Mouse (Mus musculus) lung, postnatal 0 days (tissue): ENCODE data around the gene Vipr1. TPM values are rescaled to one million over a fixed set of nuclear protein-coding genes. Genes with fewer than 3 reads are reported as not detected.
"Not testable (repeated sequence)": the region's sequence is repeated elsewhere in the genome, so short reads cannot be mapped to it uniquely, and the experiment has no call there.

Source experiments
- ATAC-seq: fragments of 200-750 bp; cut with Nextera tagmentation; 2 replicates; pipeline ENCODE4 v1.8.0; 2017; ENCODE audit warnings: moderate library complexity
- DNase-seq: peaks from one replicate; pipeline ENCODE4 v3.0.0-alpha.2; 2016; ENCODE audit warnings: low spot score
- H3K27ac ChIP-seq: fragments of 300-500 bp; sonication (generic); 2 replicates; pipeline ENCODE4 v1.5.1; 2014; ENCODE audit warnings: antibody characterized with exemption, mild to moderate bottlenecking, low read length, mixed read lengths
- H3K27me3 ChIP-seq: fragments of 300-500 bp; sonication (generic); replicated peaks from 2 replicates; pipeline ENCODE4 v1.6.1; 2014; ENCODE audit warnings: low read length, mixed read lengths; ENCODE audit not compliant: insufficient read depth
- H3K36me3 ChIP-seq: fragments of 300-500 bp; sonication (generic); 2 replicates; pipeline ENCODE4 v1.6.1; 2014; ENCODE audit warnings: low read length, mixed read lengths; ENCODE audit not compliant: insufficient read depth
- H3K4me1 ChIP-seq: fragments of 300-500 bp; sonication (generic); 2 replicates; pipeline ENCODE4 v1.6.1; 2014; ENCODE audit warnings: antibody characterized with exemption, low read depth, low read length, mixed read lengths; ENCODE audit not compliant: insufficient read depth
- H3K4me2 ChIP-seq: fragments of 300-500 bp; sonication (generic); replicated peaks from 2 replicates; pipeline ENCODE4 v1.6.1; 2014; ENCODE audit warnings: low read depth, mild to moderate bottlenecking, low read length, moderate library complexity, mixed read lengths
- H3K4me3 ChIP-seq: fragments of 300-500 bp; sonication (generic); 2 replicates; pipeline ENCODE4 v1.5.1; 2014; ENCODE audit warnings: low read depth, low read length
- H3K9ac ChIP-seq: fragments of 300-500 bp; sonication (generic); replicated peaks from 2 replicates; pipeline ENCODE4 v1.6.1; 2014; ENCODE audit warnings: low read depth, mild to moderate bottlenecking
- H3K9me3 ChIP-seq: fragments of 300-500 bp; sonication (generic); 2 replicates; pipeline ENCODE4 v1.6.1; 2016; ENCODE audit warnings: low read length, mixed read lengths
- CTCF ChIP-seq: IDR thresholded peaks from 2 replicates; pipeline ENCODE4 v1.5.1; 2016; ENCODE audit warnings: antibody characterized with exemption, mild to moderate bottlenecking
- EP300 ChIP-seq: IDR thresholded peaks from 2 replicates; pipeline ENCODE4 v1.6.1; 2016; ENCODE audit warnings: antibody characterized with exemption, mild to moderate bottlenecking, control low read depth
- WGBS: fragments of 180-500 bp; shearing (Covaris S2); extraction: QIAGEN DNeasy Blood & Tissue Kit; methylation state at CpG from one replicate; pipeline ENCODE4 v1.1.7; 2014; 5-methylcytosine and 5-hydroxymethylcytosine counted together
- polyA plus RNA-seq: library from polyadenylated mRNA; unstranded; fragments of >200 nt; fragmentation: Nextera tagmentation; extraction: Ambion mirVana; gene quantifications from 2 replicates; pipeline ENCODE4 v1.2.1, GENCODE M21; 2015

The Vipr1 gene
- polyA plus RNA-seq = 0.20 and 0.29 TPM in 2 replicates

- H3K4me3 ChIP-seq = peak within 1 kb of the TSS; percentile 41
- whole genome bisulfite sequencing = under 1% methylated on average over 47 of the region's 79 CpGs
- no peaks in the 10 kb centered on the region for H3K9me3 ChIP-seq
- TF ChIP-seq EP300 (no peak), CTCF (no peak)
- DNase-seq (peak; percentile 77), ATAC-seq (peak; percentile 92)
- H3K4me1 ChIP-seq = peaks cover 10% of the 10 kb centered on the region; the same call in 1 of the 2 replicates
- peak within 1 kb of the TSS; percentile 78 for H3K4me2 ChIP-seq
- H3K27me3 ChIP-seq = peaks cover 27% of the 10 kb centered on the region
- H3K36me3 ChIP-seq = no peaks in the 10 kb centered on the region
- no peak within 1 kb of the TSS for H3K27ac ChIP-seq
- H3K9ac ChIP-seq = no peak within 1 kb of the TSS; the same call in 1 of the 2 replicates
Observed at GRCm38 (mm10) chr9:121642401-121643181, at the start of gene Vipr1. Gene Vipr1 (plus strand): TSS chr9:121642716.

GRCm38 (mm10) chr9:121592948-121593550 is 49.5 kb upstream of the Vipr1 start:
- TF ChIP-seq EP300 (no peak), CTCF (no peak)
- DNase-seq (no peak), ATAC-seq (no peak)
- Histone ChIP-seq H3K27me3 (no peaks in the 10 kb centered on the region), H3K9ac (no peak overlapping the region), H3K4me1 (no peaks in the 10 kb centered on the region), H3K4me2 (no peak overlapping the region), H3K4me3 (no peak overlapping the region), H3K27ac (no peak overlapping the region), H3K9me3 (no peaks in the 10 kb centered on the region), H3K36me3 (no peaks in the 10 kb centered on the region)
- 70% methylated on average over 13 of the region's 13 CpGs for WGBS

GRCm38 (mm10) chr9:121593768-121594167 is 48.7 kb upstream of the Vipr1 start:
- H3K27me3 ChIP-seq, H3K4me3 ChIP-seq, ATAC-seq, DNase-seq, H3K4me1 ChIP-seq, H3K4me2 ChIP-seq, H3K36me3 ChIP-seq, H3K9ac ChIP-seq, H3K27ac ChIP-seq, H3K9me3 ChIP-seq: not testable (repeated sequence)
- 81% methylated on average over 3 of the region's 3 CpGs for WGBS

GRCm38 (mm10) chr9:121594771-121595170 is 47.7 kb upstream of the Vipr1 start:
- no peaks in the 10 kb centered on the region for H3K27me3 ChIP-seq
- 64% methylated on average over 4 of the region's 4 CpGs for WGBS
- no peak for ATAC-seq
- DNase-seq = no peak
- no peaks in the 10 kb centered on the region for H3K9me3 ChIP-seq
- H3K4me3 ChIP-seq = no peak overlapping the region
- TF ChIP-seq CTCF (no peak), EP300 (no peak)
- H3K4me2 ChIP-seq = no peak overlapping the region
- no peak overlapping the region for H3K9ac ChIP-seq
- no peaks in the 10 kb centered on the region for H3K4me1 ChIP-seq
- H3K27ac ChIP-seq = no peak overlapping the region
- no peaks in the 10 kb centered on the region for H3K36me3 ChIP-seq

- DNase-seq = no peak
- TF ChIP-seq EP300 (no peak), CTCF (no peak)
- H3K36me3 ChIP-seq = no peaks in the 10 kb centered on the region
- H3K4me3 ChIP-seq = no peak overlapping the region
- WGBS = 71% methylated on average over 2 of the region's 2 CpGs
- H3K9me3 ChIP-seq = no peaks in the 10 kb centered on the region
- no peaks in the 10 kb centered on the region for H3K4me1 ChIP-seq
- H3K27me3 ChIP-seq = no peaks in the 10 kb centered on the region
- H3K4me2 ChIP-seq = no peak overlapping the region
- ATAC-seq = no peak
- no peak overlapping the region for H3K27ac ChIP-seq
- H3K9ac ChIP-seq = no peak overlapping the region
Observed at GRCm38 (mm10) chr9:121598106-121598505, 44.4 kb upstream of the Vipr1 start.

GRCm38 (mm10) chr9:121599551-121599950 is 43.0 kb upstream of the Vipr1 start:
- Histone ChIP-seq H3K36me3 (no peaks in the 10 kb centered on the region), H3K27ac (no peak overlapping the region), H3K4me3 (no peak overlapping the region), H3K9me3 (no peaks in the 10 kb centered on the region), H3K4me1 (no peaks in the 10 kb centered on the region), H3K9ac (no peak overlapping the region), H3K4me2 (no peak overlapping the region), H3K27me3 (no peaks in the 10 kb centered on the region)
- no peak for TF ChIP-seq EP300
- no peak for TF ChIP-seq CTCF
- ATAC-seq (no peak), DNase-seq (no peak)
- WGBS = 77% methylated on average over 6 of the region's 6 CpGs
